Mouse (Mus musculus): Measurements from ENCODE around the gene Zfhx3. TPM values are rescaled to one million over a fixed set of nuclear protein-coding genes. Genes with fewer than 3 reads are reported as not detected.

Gene Zfhx3
- polyA plus RNA-seq, 1 experiment = 2.5 TPM

GRCm38 (mm10) chr8:108729667-108730329 lies 787.4 kb downstream of the Zfhx3 start:
- H3K4me3 ChIP-seq (ENCODE audit: insufficient read depth, low read depth, low read length) = no peak overlapping the region
- H3K27me3 ChIP-seq (replicated peaks; ENCODE audit: control insufficient read depth, insufficient read depth, low read length) = no peaks in the 10 kb centered on the region
- WGBS = 61% methylated on average over 12 of the region's 12 CpGs
- no peaks in the 10 kb centered on the region for H3K36me3 ChIP-seq (ENCODE audit: control insufficient read depth, insufficient read depth, low read length)
- no peak overlapping the region for H3K27ac ChIP-seq (ENCODE audit: insufficient read depth, low read depth, low read length)
- TF ChIP-seq POLR2A (IDR thresholded peaks at IDR 0.05; ENCODE audit: low read depth, low read length) (no peak), CTCF (conservative IDR thresholded peaks at IDR 0.05; ENCODE audit: insufficient read depth, insufficient read length, low read depth, low read length) (no peak)
- DNase-seq = no peak
- peaks cover 5% of the 10 kb centered on the region; the same call in 1 of the 2 replicates for H3K4me1 ChIP-seq (ENCODE audit: control insufficient read depth, insufficient read depth, low read length)

- WGBS = 49% methylated on average over 9 of the region's 9 CpGs
- Histone ChIP-seq H3K4me1 (ENCODE audit: control insufficient read depth, insufficient read depth, low read length) (peaks cover 5% of the 10 kb centered on the region; the same call in 1 of the 2 replicates), H3K4me3 (ENCODE audit: insufficient read depth, low read depth, low read length) (no peak overlapping the region), H3K36me3 (ENCODE audit: control insufficient read depth, insufficient read depth, low read length) (no peaks in the 10 kb centered on the region), H3K27ac (ENCODE audit: insufficient read depth, low read depth, low read length) (no peak overlapping the region), H3K27me3 (replicated peaks; ENCODE audit: control insufficient read depth, insufficient read depth, low read length) (no peaks in the 10 kb centered on the region)
- DNase-seq = no peak
- TF ChIP-seq POLR2A (IDR thresholded peaks at IDR 0.05; ENCODE audit: low read depth, low read length) (no peak), CTCF (conservative IDR thresholded peaks at IDR 0.05; ENCODE audit: insufficient read depth, insufficient read length, low read depth, low read length) (no peak)
These were observed 788.5 kb downstream of the Zfhx3 start for GRCm38 (mm10) chr8:108730907-108731440.

- 55% methylated on average over 11 of the region's 11 CpGs for WGBS
- no peak overlapping the region for H3K4me3 ChIP-seq (ENCODE audit: insufficient read depth, low read depth, low read length)
- no peak for DNase-seq
- no peak for TF ChIP-seq CTCF (conservative IDR thresholded peaks at IDR 0.05; ENCODE audit: insufficient read depth, insufficient read length, low read depth, low read length)
- TF ChIP-seq POLR2A (IDR thresholded peaks at IDR 0.05; ENCODE audit: low read depth, low read length) = no peak
- peaks cover 5% of the 10 kb centered on the region; the same call in 1 of the 2 replicates for H3K4me1 ChIP-seq (ENCODE audit: control insufficient read depth, insufficient read depth, low read length)
- H3K27me3 ChIP-seq (replicated peaks; ENCODE audit: control insufficient read depth, insufficient read depth, low read length) = no peaks in the 10 kb centered on the region
- no peaks in the 10 kb centered on the region for H3K36me3 ChIP-seq (ENCODE audit: control insufficient read depth, insufficient read depth, low read length)
- H3K27ac ChIP-seq (ENCODE audit: insufficient read depth, low read depth, low read length) = no peak overlapping the region
These were observed 790.1 kb downstream of the Zfhx3 start for GRCm38 (mm10) chr8:108732500-108732899.

- WGBS = 67% methylated on average over 5 of the region's 5 CpGs
- no peaks in the 10 kb centered on the region for H3K36me3 ChIP-seq (ENCODE audit: control insufficient read depth, insufficient read depth, low read length)
- no peaks in the 10 kb centered on the region for H3K27me3 ChIP-seq (replicated peaks; ENCODE audit: control insufficient read depth, insufficient read depth, low read length)
- H3K27ac ChIP-seq (ENCODE audit: insufficient read depth, low read depth, low read length) = no peak overlapping the region
- no peak overlapping the region for H3K4me3 ChIP-seq (ENCODE audit: insufficient read depth, low read depth, low read length)
- no peak for DNase-seq
- peaks cover 5% of the 10 kb centered on the region; the same call in 1 of the 2 replicates for H3K4me1 ChIP-seq (ENCODE audit: control insufficient read depth, insufficient read depth, low read length)
- no peak for TF ChIP-seq CTCF (conservative IDR thresholded peaks at IDR 0.05; ENCODE audit: insufficient read depth, insufficient read length, low read depth, low read length)
- no peak for TF ChIP-seq POLR2A (IDR thresholded peaks at IDR 0.05; ENCODE audit: low read depth, low read length)
These were observed 790.9 kb downstream of the Zfhx3 start for GRCm38 (mm10) chr8:108733385-108733784.

- peak; percentile 65 for DNase-seq
- no peak for TF ChIP-seq POLR2A (IDR thresholded peaks at IDR 0.05; ENCODE audit: low read depth, low read length)
- no peak for TF ChIP-seq CTCF (conservative IDR thresholded peaks at IDR 0.05; ENCODE audit: insufficient read depth, insufficient read length, low read depth, low read length)
- Histone ChIP-seq H3K4me1 (ENCODE audit: control insufficient read depth, insufficient read depth, low read length) (no peaks in the 10 kb centered on the region; the same call in 1 of the 2 replicates), H3K36me3 (ENCODE audit: control insufficient read depth, insufficient read depth, low read length) (no peaks in the 10 kb centered on the region), H3K27ac (ENCODE audit: insufficient read depth, low read depth, low read length) (no peak overlapping the region), H3K27me3 (replicated peaks; ENCODE audit: control insufficient read depth, insufficient read depth, low read length) (no peaks in the 10 kb centered on the region), H3K4me3 (ENCODE audit: insufficient read depth, low read depth, low read length) (no peak overlapping the region)
- 47% methylated on average over 9 of the region's 9 CpGs for WGBS
These were observed 794.0 kb downstream of the Zfhx3 start for GRCm38 (mm10) chr8:108736442-108736841.

- TF ChIP-seq POLR2A (IDR thresholded peaks at IDR 0.05; ENCODE audit: low read depth, low read length) (no peak), CTCF (conservative IDR thresholded peaks at IDR 0.05; ENCODE audit: insufficient read depth, insufficient read length, low read depth, low read length) (no peak)
- WGBS = 92% methylated on average over 10 of the region's 10 CpGs
These were observed 795.7 kb downstream of the Zfhx3 start for GRCm38 (mm10) chr8:108738179-108738578.

GRCm38 (mm10) chr8:108739517-108739916 lies 797.1 kb downstream of the Zfhx3 start:
- DNase-seq = no peak
- Histone ChIP-seq H3K36me3 (ENCODE audit: control insufficient read depth, insufficient read depth, low read length) (no peaks in the 10 kb centered on the region), H3K27me3 (replicated peaks; ENCODE audit: control insufficient read depth, insufficient read depth, low read length) (no peaks in the 10 kb centered on the region), H3K27ac (ENCODE audit: insufficient read depth, low read depth, low read length) (no peak overlapping the region), H3K4me3 (ENCODE audit: insufficient read depth, low read depth, low read length) (no peak overlapping the region), H3K4me1 (ENCODE audit: control insufficient read depth, insufficient read depth, low read length) (no peaks in the 10 kb centered on the region; the same call in 1 of the 2 replicates)
- TF ChIP-seq CTCF (conservative IDR thresholded peaks at IDR 0.05; ENCODE audit: insufficient read depth, insufficient read length, low read depth, low read length) = no peak
- TF ChIP-seq POLR2A (IDR thresholded peaks at IDR 0.05; ENCODE audit: low read depth, low read length) = no peak
- 85% methylated on average over 6 of the region's 6 CpGs for WGBS

More at GRCm38 (mm10) chr8:108738179-108738578, 795.7 kb downstream of the Zfhx3 start:
- Histone ChIP-seq H3K27ac (ENCODE audit: insufficient read depth, low read depth, low read length) (no peak overlapping the region), H3K36me3 (ENCODE audit: control insufficient read depth, insufficient read depth, low read length) (no peaks in the 10 kb centered on the region), H3K4me3 (ENCODE audit: insufficient read depth, low read depth, low read length) (no peak overlapping the region), H3K27me3 (replicated peaks; ENCODE audit: control insufficient read depth, insufficient read depth, low read length) (no peaks in the 10 kb centered on the region), H3K4me1 (ENCODE audit: control insufficient read depth, insufficient read depth, low read length) (no peaks in the 10 kb centered on the region; the same call in 1 of the 2 replicates)
- no peak for DNase-seq

Measured in kidney, adult 2 months (tissue).